Mouse (Mus musculus) Muller cell, postnatal 12 days (primary cell): ENCODE measurements around the gene Abraxas2.

Experiments
- DNase-seq: peaks from one replicate; pipeline ENCODE4 v3.0.0-alpha.2; 2015; ENCODE audit errors: inconsistent ontology term

Gene Abraxas2

DNA sequence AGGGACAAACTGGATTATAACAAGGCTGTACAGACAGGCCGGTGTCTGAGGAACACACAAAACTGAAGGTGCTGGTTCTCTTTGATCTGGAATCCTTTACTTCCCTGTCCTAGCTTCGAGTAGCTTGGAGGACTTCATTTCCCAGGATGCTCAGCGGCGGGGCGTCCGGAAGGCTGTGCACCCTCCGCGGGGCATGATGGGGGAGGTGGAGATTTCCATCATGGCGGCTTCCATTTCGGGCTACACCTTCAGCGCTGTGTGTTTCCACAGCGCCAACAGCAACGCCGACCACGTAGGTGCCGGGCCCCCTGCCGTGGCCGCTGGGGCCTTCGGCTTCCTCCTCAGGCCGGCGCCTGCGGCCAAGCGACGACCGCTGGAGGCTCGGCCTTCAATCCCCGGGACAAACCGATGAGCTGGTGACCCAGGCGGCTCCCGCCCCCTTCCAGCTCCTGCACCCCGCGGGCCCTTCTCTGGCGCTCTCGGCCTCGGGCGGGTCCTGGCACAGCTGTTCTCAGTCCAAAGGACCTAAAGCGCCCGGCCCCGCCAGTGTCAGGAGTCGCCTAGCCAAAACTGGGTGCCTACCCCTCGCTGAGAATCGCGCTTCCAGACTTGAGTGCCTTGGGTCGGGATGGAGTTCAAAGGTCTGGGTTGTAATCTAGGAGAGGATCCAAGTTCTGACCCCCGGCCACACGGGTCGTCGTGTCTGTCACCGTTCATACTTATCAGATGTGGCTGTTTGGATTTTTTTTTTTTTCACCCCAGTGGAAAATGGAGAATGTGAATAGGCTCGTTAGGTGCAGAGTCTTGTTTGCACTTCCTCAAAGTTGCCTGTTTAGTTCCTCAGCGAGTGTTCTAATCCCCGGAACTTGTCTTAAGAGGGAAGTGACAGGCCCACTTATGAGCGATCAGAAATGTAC is at the start of gene Abraxas2:
Gene Abraxas2 (plus strand): TSS at position 184 of the 917 bp plus-strand sequence.
- peak; percentile 91 for DNase-seq

DNA sequence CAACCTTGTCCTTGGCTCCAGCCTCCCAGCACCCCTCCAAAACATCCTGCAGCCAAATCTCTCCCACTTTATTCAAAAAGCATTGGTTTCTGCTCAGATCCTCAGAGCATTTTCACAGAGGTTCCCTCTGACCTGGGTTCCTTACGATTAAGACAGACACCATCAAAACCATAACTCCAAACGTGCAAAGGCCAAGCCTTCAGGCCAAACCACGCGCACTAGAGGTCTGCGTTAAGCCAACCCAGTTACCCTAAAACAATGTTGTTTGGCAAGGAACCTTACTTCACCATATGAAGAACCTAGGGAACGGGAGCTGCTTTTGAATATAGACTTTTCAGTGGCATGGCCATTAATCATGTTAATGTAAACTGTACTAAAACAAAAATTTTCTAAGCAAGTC is 49.3 kb upstream of the Abraxas2 start:
- no peak for DNase-seq

DNA sequence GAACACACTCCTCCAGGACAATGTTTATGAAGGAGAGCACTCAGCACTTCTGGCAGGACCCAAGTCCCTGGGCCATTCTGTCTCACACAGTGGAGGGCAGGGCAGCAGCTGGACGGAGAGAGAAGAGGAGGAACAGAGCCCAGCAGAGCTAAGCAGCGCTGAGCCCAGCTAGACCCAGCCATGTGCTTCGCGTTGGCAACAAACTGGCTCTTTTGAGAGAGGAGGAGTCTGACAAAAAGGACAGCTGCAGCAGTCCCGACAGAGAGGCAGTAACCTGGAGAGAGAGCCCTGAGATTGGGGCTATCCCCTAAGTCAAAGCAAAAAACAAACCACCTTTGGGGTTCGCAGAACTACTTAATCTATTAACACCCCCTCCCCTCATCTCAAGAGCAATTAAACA is 48.7 kb upstream of the Abraxas2 start:
- peak; percentile 37 for DNase-seq

DNA sequence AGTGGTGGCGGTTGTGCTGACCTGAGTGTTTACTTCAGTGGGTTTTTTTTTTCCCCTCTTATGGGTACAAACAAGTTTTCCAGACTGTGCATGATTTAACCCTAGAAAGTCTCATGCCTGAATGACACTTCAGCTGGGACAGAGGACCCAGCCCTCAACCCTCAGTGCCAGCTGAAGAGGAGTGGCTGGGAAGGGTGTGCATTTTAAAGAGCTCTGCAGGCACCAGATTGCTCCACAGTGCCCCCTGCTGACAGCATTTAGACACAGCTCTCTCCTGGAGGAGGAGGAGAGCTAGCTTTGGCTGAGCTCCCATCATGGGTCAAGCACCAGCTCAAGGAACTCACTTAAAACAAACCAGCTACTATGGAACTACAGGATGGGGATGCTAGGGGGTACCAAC is 48.1 kb upstream of the Abraxas2 start:
- DNase-seq: peak; percentile 71

DNA sequence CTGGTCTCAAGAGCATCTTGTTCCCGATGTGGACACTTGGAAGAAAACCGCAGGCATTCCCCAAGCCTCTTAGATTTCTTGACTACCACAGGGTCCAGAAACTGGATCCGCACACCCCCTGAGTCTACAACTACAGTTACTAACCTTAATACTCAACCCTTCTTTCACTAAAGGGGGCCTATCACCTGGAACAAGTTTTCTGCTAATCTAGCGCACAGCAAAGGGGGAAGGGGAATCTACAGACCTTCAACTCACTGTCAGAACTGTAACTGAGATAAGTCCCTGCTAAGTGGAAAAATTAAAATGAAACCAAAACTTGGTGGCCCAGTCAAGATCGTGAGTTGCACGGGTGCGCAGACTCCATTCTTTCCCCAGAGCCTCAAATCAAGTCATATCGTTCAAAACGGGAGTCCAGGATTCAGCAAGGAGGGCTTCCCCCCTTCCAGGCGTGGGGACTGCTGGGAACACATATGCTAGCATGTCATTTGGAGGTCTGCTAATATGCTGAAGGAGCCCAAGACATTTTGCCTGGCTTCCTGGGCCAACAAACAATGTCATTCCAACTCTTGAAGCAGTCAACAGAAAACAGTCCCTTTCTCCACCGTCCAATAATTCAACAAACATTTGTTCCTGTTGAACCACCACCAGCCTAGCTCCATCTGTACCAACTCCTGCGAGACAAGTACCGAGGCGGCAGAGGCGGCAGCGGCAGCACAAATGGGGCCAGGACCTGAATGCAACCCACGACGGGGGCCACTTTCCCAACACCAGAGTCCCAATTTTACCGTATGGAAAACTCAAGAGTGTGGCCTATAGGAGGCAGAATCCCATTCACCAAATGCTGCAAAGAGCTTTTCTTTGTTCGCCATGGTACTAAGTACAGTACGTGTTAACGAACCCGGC is 47.1 kb upstream of the Abraxas2 start:
- peak; percentile 37 for DNase-seq

- DNase-seq: peak; percentile 62
Observed at GRCm38 (mm10) chr7:132812619-132813415, 46.2 kb upstream of the Abraxas2 start.

DNA sequence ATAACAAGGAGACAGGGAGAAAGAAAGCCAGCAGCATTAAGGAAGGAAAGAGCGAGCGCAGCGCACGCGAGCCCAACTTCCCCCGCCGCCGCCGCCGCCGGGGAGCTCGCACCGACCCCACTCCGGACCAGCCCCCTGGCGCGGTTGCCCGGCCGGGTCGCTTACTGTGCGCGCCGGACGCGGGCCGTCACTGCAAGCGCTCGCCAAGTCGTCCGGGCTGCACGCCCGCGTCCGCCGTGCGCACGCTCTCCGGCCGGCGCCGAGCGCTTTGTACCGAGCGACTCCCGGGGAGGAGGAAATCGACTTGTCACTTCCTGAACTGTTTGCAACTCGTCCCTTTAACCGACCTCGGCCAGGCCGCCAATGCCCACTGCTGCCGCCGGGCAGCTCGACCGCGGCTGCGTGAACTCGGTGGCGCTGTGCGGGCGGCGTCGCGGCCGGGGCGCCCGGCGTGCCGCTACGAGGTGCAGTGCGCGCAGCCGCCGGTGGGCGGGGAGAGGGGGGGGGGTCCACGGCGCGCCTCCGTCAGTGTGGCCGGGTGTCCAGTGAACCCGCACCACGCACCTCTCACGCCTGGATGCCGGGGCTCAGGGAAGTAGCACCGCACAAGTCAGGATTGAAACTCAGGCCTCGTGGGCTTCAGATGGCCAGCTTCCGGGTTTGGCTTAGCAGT is 45.5 kb upstream of the Abraxas2 start, which contains the start of gene Fam53b:
Gene Fam53b (minus strand): TSS at position 471 of the 673 bp plus-strand sequence.
- peak; percentile 81 for DNase-seq

DNA sequence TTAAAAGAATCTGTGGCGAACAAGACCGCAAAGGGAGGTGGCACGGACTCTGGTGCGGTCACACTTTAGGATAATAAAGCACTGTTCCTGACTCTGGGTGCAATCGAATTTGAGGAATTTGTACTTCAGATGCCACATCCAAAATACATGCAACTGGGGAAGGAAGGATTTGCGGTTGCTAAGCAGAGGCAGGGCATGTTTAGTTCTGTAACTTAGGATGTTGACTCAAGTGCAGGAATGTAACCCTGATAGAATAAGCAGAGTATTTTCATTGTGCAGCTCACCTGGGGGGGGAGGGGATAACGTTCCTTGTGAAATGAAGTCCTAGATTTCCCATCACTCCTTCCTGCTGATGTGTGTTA is 45.0 kb upstream of the Abraxas2 start:
- DNase-seq: peak; percentile 75

DNA sequence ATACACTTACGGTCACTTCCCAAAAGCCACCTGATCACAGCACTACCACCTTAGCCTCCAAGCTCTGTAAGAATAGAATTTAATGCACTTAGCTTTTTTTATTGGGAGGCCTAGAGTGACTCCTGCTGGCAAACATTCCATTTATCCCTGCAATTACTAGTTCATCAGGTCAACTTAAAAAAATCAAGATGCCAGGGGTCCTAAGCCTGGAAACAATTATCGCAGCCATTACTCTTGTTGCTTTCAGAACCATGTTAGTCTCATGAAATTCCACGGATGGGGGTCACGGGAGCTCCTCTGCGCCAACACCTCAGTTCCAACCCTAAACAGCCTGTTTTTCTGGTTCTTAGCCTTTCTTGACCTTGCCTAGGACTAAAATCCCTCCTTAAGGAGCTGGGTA is 43.9 kb upstream of the Abraxas2 start:
- DNase-seq: no peak

GRCm38 (mm10) chr7:132816528-132816927 is 42.5 kb upstream of the Abraxas2 start:
- no peak for DNase-seq

- DNase-seq: no peak
Observed at GRCm38 (mm10) chr7:132817056-132817455, 42.0 kb upstream of the Abraxas2 start.

- DNase-seq: no peak
Observed at GRCm38 (mm10) chr7:132820692-132821091, 38.3 kb upstream of the Abraxas2 start.

DNA sequence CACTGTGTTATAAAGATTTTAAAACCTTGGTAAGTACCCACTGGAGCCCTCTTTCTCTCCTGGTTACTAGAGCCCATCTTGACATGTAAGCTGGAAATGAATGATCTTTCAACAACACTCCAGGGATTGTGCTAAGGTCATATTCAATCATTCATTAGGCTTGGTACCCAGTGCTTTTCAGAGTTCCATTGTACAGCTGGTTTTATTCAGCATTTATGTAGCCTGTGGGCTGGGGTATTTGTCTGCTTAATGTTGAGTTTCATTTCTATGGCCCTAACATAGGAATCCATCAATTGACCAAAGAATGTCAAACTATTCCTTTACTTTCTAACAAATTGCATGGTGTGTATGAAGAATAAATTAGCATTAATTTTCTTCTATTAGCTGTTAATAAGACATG is 35.2 kb upstream of the Abraxas2 start:
- DNase-seq: no peak

DNA sequence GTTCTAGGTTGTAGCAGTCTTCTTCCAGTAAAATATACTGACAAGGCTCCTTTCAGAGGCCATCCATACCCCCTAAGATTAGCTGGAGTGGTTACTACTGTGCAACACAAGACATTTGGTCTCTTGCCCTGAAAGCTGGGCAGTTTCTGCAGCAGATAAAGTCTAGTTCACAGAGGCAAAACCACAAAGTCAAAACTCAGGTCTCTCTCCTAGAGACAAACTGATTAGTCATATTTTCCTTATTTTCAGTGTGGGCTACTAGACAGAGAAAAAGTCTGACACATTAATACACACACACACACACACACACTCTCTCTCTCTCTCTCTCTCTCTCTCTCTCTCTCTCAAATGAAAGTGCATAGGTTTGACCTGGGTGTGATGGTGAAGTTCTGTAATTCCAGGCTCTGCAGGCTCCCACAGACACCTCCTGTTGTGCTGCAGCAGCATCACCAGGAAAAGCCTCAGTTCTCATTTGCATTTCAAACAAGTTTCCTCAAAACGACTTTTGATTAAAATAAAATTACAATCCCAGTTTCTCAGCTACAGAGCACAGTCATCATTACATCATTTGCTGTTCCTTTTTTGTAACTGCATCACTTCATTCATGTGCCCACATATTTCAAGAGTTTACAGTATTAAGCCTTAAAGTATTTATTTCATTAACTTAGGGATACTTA is 34.5 kb upstream of the Abraxas2 start:
- DNase-seq: peak; percentile 73

DNA sequence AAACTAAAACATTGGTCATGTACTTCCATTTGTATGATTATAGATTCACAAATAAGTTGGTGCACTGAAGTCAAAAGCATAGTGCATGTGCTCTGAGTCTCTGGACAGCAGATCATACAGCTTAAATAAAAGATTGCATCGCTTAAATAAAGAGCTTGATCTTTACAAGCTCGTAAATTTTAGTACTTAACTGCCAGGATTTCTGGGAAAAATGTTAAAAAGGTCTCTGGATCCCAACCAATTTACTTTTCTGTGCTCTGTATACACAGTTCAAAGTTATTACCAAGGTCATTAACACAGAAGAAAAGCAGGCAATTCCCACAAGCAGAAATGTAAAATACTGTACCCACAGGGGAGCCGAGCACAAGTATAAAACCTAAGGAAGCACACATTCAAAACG is 28.1 kb upstream of the Abraxas2 start:
- DNase-seq: no peak

GRCm38 (mm10) chr7:132841287-132841686 is 17.7 kb upstream of the Abraxas2 start:
- DNase-seq: peak; percentile 42

- DNase-seq: no peak
Observed at GRCm38 (mm10) chr7:132842455-132842854, 16.6 kb upstream of the Abraxas2 start.

GRCm38 (mm10) chr7:132843152-132843551 is 15.9 kb upstream of the Abraxas2 start:
- DNase-seq: peak; percentile 35

GRCm38 (mm10) chr7:132852173-132852844 is 6.7 kb upstream of the Abraxas2 start, which contains the start of gene Eef1akmt2:
Eef1akmt2 (minus strand) TSS chr7:132852673.
- DNase-seq: peak; percentile 90

GRCm38 (mm10) chr7:132853361-132853760 is 5.7 kb upstream of the Abraxas2 start:
- no peak for DNase-seq
